Mouse (Mus musculus): Measurements from ENCODE around the gene H2-Q1. TPM values are rescaled to one million over a fixed set of nuclear protein-coding genes. Genes with fewer than 3 reads are reported as not detected.

Gene H2-Q1
- polyA plus RNA-seq, 1 experiment from 2014 or later: not detected

DNA sequence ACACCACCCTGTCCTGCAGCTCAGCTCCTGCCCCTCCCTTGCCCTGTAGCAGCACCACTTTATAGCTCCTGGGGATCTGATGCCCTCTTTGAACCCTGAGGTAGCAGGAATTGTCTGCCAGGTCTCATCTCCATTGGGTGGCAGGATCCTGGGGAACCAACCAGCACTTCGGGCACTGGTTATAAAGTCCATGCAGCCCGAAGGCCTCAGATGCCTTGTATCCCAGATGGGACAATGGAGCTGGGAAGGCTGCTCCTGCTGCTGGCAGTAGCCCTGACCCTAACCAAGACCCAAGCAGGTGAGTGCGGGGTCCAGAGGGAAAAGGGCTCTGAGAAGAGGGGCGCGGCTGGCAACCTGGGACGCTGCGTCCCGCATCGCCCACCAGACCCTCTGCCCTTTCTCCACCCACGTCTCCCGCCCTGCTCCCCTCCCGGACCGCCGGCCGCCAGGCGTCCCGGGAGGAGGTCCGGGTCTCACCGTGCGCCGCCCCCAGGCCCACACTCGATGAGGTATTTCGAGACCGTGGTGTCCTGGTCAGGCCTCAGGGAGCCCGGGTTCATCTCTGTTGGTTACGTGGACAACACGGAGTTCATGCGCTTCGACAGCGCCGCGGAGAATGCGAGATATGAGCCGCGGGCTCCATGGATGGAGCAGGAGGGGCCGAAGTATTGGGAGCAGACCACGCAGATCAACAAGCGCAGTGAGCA, 38.7 kb downstream of the H2-Q1 start:
- no peaks in the 10 kb centered on the region for H3K9me3 ChIP-seq (ENCODE audit: control insufficient read depth, low read length)
- H3K27me3 ChIP-seq (ENCODE audit: control insufficient read depth, insufficient read depth, low read length): peaks cover 10% of the 10 kb centered on the region; the same call in 1 of the 2 replicates
- peak overlapping the region; percentile 39; the same call in 1 of the 2 replicates for H3K9ac ChIP-seq (replicated peaks; ENCODE audit: low read depth, low read length)
- peaks cover 6% of the 10 kb centered on the region; the same call in 1 of the 2 replicates for H3K4me1 ChIP-seq (ENCODE audit: control insufficient read depth, insufficient read depth, low read length)
- H3K36me3 ChIP-seq (ENCODE audit: control insufficient read depth, insufficient read depth, low read length): no peaks in the 10 kb centered on the region
- no peak overlapping the region for H3K27ac ChIP-seq (ENCODE audit: low read depth, low read length)
- H3K4me3 ChIP-seq (ENCODE audit: low read depth, low read length): peak overlapping the region; percentile 28
- ATAC-seq (ENCODE audit: low read depth): 0 out of 2 replicates have a peak, but pooled peaks have one; percentile 41
- 7% methylated on average over 38 of the region's 38 CpGs for WGBS
- peak overlapping the region; percentile 58 for H3K4me2 ChIP-seq (ENCODE audit: low read depth, low read length)

- 17% methylated on average over 21 of the region's 21 CpGs for WGBS
- H3K27ac ChIP-seq (ENCODE audit: low read depth, low read length): no peak overlapping the region
- no peaks in the 10 kb centered on the region for H3K9me3 ChIP-seq (ENCODE audit: control insufficient read depth, low read length)
- H3K36me3 ChIP-seq (ENCODE audit: control insufficient read depth, insufficient read depth, low read length): no peaks in the 10 kb centered on the region
- H3K4me1 ChIP-seq (ENCODE audit: control insufficient read depth, insufficient read depth, low read length): peaks cover 6% of the 10 kb centered on the region; the same call in 1 of the 2 replicates
- peak overlapping the region; percentile 28 for H3K4me3 ChIP-seq (ENCODE audit: low read depth, low read length)
- H3K9ac ChIP-seq (replicated peaks; ENCODE audit: low read depth, low read length): 0 out of 2 replicates have a peak overlapping the region, but pooled peaks have one; percentile 39
- no peak for ATAC-seq (ENCODE audit: low read depth)
- H3K27me3 ChIP-seq (ENCODE audit: control insufficient read depth, insufficient read depth, low read length): peaks cover 10% of the 10 kb centered on the region; the same call in 1 of the 2 replicates
- H3K4me2 ChIP-seq (ENCODE audit: low read depth, low read length): peak overlapping the region; percentile 58
Measured at GRCm38 (mm10) chr17:35359470-35359862, 39.3 kb downstream of the H2-Q1 start.

Other genes starting within 250 kb of the H2-Q1 start
- gene Ly6g6e, start 243.5 kb upstream of the H2-Q1 start, polyA plus RNA-seq (2014; fragmentation: Nextera tagmentation; extraction: Ambion mirVana): 0.46 and 0.66 TPM in 2 replicates
- gene Ly6g6d, start 242.3 kb upstream of the H2-Q1 start, polyA plus RNA-seq (2014; fragmentation: Nextera tagmentation; extraction: Ambion mirVana): 0.84 and 1.8 TPM in 2 replicates
- 0.23 TPM in 1 of 2 replicates, not detected in the other for gene Ly6g6f, start 234.8 kb upstream of the H2-Q1 start, polyA plus RNA-seq (2014; fragmentation: Nextera tagmentation; extraction: Ambion mirVana)
- 82.3 and 92.5 TPM in 2 replicates for gene Abhd16a, start 231.1 kb upstream of the H2-Q1 start, polyA plus RNA-seq (2014; fragmentation: Nextera tagmentation; extraction: Ambion mirVana)
- gene Ly6g5c, start 212.1 kb upstream of the H2-Q1 start, polyA plus RNA-seq (2014; fragmentation: Nextera tagmentation; extraction: Ambion mirVana): not detected in 2 replicates
- 0.52 and 0.92 TPM in 2 replicates for gene Ly6g5b, start 205.0 kb upstream of the H2-Q1 start, polyA plus RNA-seq (2014; fragmentation: Nextera tagmentation; extraction: Ambion mirVana)
- 22.2 and 23.7 TPM in 2 replicates for gene Gpank1, start 198.9 kb upstream of the H2-Q1 start, polyA plus RNA-seq (2014; fragmentation: Nextera tagmentation; extraction: Ambion mirVana)
- gene Csnk2b, start 198.4 kb upstream of the H2-Q1 start, polyA plus RNA-seq (2014; fragmentation: Nextera tagmentation; extraction: Ambion mirVana): 361 and 363 TPM in 2 replicates
- gene D17H6S53E, start 194.0 kb upstream of the H2-Q1 start, polyA plus RNA-seq (2014; fragmentation: Nextera tagmentation; extraction: Ambion mirVana): 8.1 and 9.7 TPM in 2 replicates
- gene Apom, start 188.4 kb upstream of the H2-Q1 start, polyA plus RNA-seq (2014; fragmentation: Nextera tagmentation; extraction: Ambion mirVana): 0.75 and 0.89 TPM in 2 replicates
- gene Bag6, start 185.2 kb upstream of the H2-Q1 start, polyA plus RNA-seq (2014; fragmentation: Nextera tagmentation; extraction: Ambion mirVana): 88.3 and 102 TPM in 2 replicates
- 181 and 195 TPM in 2 replicates for gene Prrc2a, start 155.5 kb upstream of the H2-Q1 start, polyA plus RNA-seq (2014; fragmentation: Nextera tagmentation; extraction: Ambion mirVana)
- 6.7 and 10.7 TPM in 2 replicates for gene Aif1, start 144.3 kb upstream of the H2-Q1 start, polyA plus RNA-seq (2014; fragmentation: Nextera tagmentation; extraction: Ambion mirVana)
- 3.7 and 8.8 TPM in 2 replicates for gene Lst1, start 132.0 kb upstream of the H2-Q1 start, polyA plus RNA-seq (2014; fragmentation: Nextera tagmentation; extraction: Ambion mirVana)
- gene Ltb, start 126.0 kb upstream of the H2-Q1 start, polyA plus RNA-seq (2014; fragmentation: Nextera tagmentation; extraction: Ambion mirVana): 0.31 and 0.62 TPM in 2 replicates
- gene Tnf, start 118.4 kb upstream of the H2-Q1 start, polyA plus RNA-seq (2014; fragmentation: Nextera tagmentation; extraction: Ambion mirVana): not detected in 2 replicates
- gene Lta, start 115.1 kb upstream of the H2-Q1 start, polyA plus RNA-seq (2014; fragmentation: Nextera tagmentation; extraction: Ambion mirVana): 0.24 and 0.26 TPM in 2 replicates
- 0.44 TPM in 1 of 2 replicates, not detected in the other for gene Gm16181, start 99.6 kb upstream of the H2-Q1 start, polyA plus RNA-seq (2014; fragmentation: Nextera tagmentation; extraction: Ambion mirVana)
- 118 and 154 TPM in 2 replicates for gene Atp6v1g2, start 86.7 kb upstream of the H2-Q1 start, polyA plus RNA-seq (2014; fragmentation: Nextera tagmentation; extraction: Ambion mirVana)
- 3.4 and 4.3 TPM in 2 replicates for gene Nfkbil1, start 84.6 kb upstream of the H2-Q1 start, polyA plus RNA-seq (2014; fragmentation: Nextera tagmentation; extraction: Ambion mirVana)
- gene Ddx39b, start 78.7 kb upstream of the H2-Q1 start, polyA plus RNA-seq (2014; fragmentation: Nextera tagmentation; extraction: Ambion mirVana): 373 and 383 TPM in 2 replicates
- gene H2-D1, start 57.7 kb upstream of the H2-Q1 start, polyA plus RNA-seq (2014; fragmentation: Nextera tagmentation; extraction: Ambion mirVana): 99.9 and 111 TPM in 2 replicates
- gene H2-Q2, start 21.8 kb downstream of the H2-Q1 start, polyA plus RNA-seq (2014; fragmentation: Nextera tagmentation; extraction: Ambion mirVana): 1.4 and 2.9 TPM in 2 replicates
- 0.55 and 0.90 TPM in 2 replicates for gene H2-Q4, start 59.2 kb downstream of the H2-Q1 start, polyA plus RNA-seq (2014; fragmentation: Nextera tagmentation; extraction: Ambion mirVana)
- gene H2-Q6, start 104.4 kb downstream of the H2-Q1 start, polyA plus RNA-seq (2014; fragmentation: Nextera tagmentation; extraction: Ambion mirVana): 0.54 and 1.4 TPM in 2 replicates
- gene H2-Q7, start 118.8 kb downstream of the H2-Q1 start, polyA plus RNA-seq (2014; fragmentation: Nextera tagmentation; extraction: Ambion mirVana): 4.3 and 5.5 TPM in 2 replicates
- gene H2-Q10, start 149.7 kb downstream of the H2-Q1 start, polyA plus RNA-seq (2014; fragmentation: Nextera tagmentation; extraction: Ambion mirVana): 0.27 TPM in 1 of 2 replicates, not detected in the other
- not detected in 2 replicates for gene Pou5f1, start 185.6 kb downstream of the H2-Q1 start, polyA plus RNA-seq (2014; fragmentation: Nextera tagmentation; extraction: Ambion mirVana)
- gene Tcf19, start 196.4 kb downstream of the H2-Q1 start, polyA plus RNA-seq (2014; fragmentation: Nextera tagmentation; extraction: Ambion mirVana): 8.9 and 10.6 TPM in 2 replicates
- gene Cchcr1, start 196.7 kb downstream of the H2-Q1 start, polyA plus RNA-seq (2014; fragmentation: Nextera tagmentation; extraction: Ambion mirVana): 2.4 and 4.9 TPM in 2 replicates
- 0.51 and 0.66 TPM in 2 replicates for gene Psors1c2, start 212.8 kb downstream of the H2-Q1 start, polyA plus RNA-seq (2014; fragmentation: Nextera tagmentation; extraction: Ambion mirVana)
- gene Cdsn, start 231.7 kb downstream of the H2-Q1 start, polyA plus RNA-seq (2014; fragmentation: Nextera tagmentation; extraction: Ambion mirVana): 0.21 TPM in 1 of 2 replicates, not detected in the other
- gene 2300002M23Rik, start 247.0 kb downstream of the H2-Q1 start, polyA plus RNA-seq (2014; fragmentation: Nextera tagmentation; extraction: Ambion mirVana): not detected in 2 replicates